Mouse (Mus musculus) cerebellum, adult 11-12 months (tissue): ENCODE data around the gene Col11a2.

Experiments
- DNase-seq: peaks from one replicate; pipeline ENCODE4 v3.0.0; 2022

Gene Col11a2

GRCm38 (mm10) chr17:34107109-34107867 is 68.1 kb downstream of the Col11a2 start:
- no peak for DNase-seq

GRCm38 (mm10) chr17:34108460-34108859 is 69.2 kb downstream of the Col11a2 start:
- DNase-seq: no peak

- DNase-seq: no peak
Measured at GRCm38 (mm10) chr17:34109038-34109805, 70.0 kb downstream of the Col11a2 start.

GRCm38 (mm10) chr17:34109806-34110195 is 70.6 kb downstream of the Col11a2 start:
- DNase-seq: peak; percentile 12

- no peak for DNase-seq
Measured at GRCm38 (mm10) chr17:34110309-34110708, 71.1 kb downstream of the Col11a2 start.

- no peak for DNase-seq
Measured at GRCm38 (mm10) chr17:34114114-34114513, 74.9 kb downstream of the Col11a2 start.
